Mouse (Mus musculus) forebrain, postnatal 0 days (tissue): ENCODE results near the gene Pcdh15. TPM values are rescaled to one million over a fixed set of nuclear protein-coding genes. Genes with fewer than 3 reads are reported as not detected.

Source experiments
- ATAC-seq: fragments of 200-750 bp; cut with Nextera tagmentation; 2 replicates; pipeline ENCODE4 v1.8.0; 2017; ENCODE audit warnings: mild to moderate bottlenecking, moderate library complexity
- DNase-seq: peaks from one replicate; pipeline ENCODE4 v3.0.0-alpha.2; 2015
- H3K27ac ChIP-seq: fragments of 300-500 bp; sonication (generic); 2 replicates; pipeline ENCODE4 v1.5.1; 2014; ENCODE audit warnings: low read depth, mild to moderate bottlenecking, antibody characterized with exemption, low read length, moderate library complexity, mixed read lengths
- H3K27me3 ChIP-seq: fragments of 300-500 bp; sonication (generic); 2 replicates; pipeline ENCODE4 v1.6.1; 2014; ENCODE audit warnings: mild to moderate bottlenecking, low read length, mixed read lengths; ENCODE audit not compliant: insufficient read depth
- H3K36me3 ChIP-seq: fragments of 300-500 bp; sonication (generic); 2 replicates; pipeline ENCODE4 v1.6.1; 2014; ENCODE audit warnings: mild to moderate bottlenecking, moderate library complexity; ENCODE audit not compliant: insufficient read depth
- H3K4me1 ChIP-seq: fragments of 300-500 bp; sonication (generic); 2 replicates; pipeline ENCODE4 v1.6.1; 2014; ENCODE audit warnings: antibody characterized with exemption; ENCODE audit not compliant: insufficient read depth
- H3K4me2 ChIP-seq: fragments of 300-500 bp; sonication (generic); 2 replicates; pipeline ENCODE4 v1.6.1; 2014; ENCODE audit warnings: low read depth, mild to moderate bottlenecking, moderate library complexity
- H3K4me3 ChIP-seq: fragments of 300-500 bp; sonication (generic); 2 replicates; pipeline ENCODE4 v1.5.1; 2014; ENCODE audit warnings: low read depth, low read length, mixed read lengths
- H3K9ac ChIP-seq: fragments of 300-500 bp; sonication (generic); 2 replicates; pipeline ENCODE4 v1.6.1; 2014; ENCODE audit warnings: mild to moderate bottlenecking
- H3K9me3 ChIP-seq: fragments of 300-500 bp; sonication (generic); 2 replicates; pipeline ENCODE4 v1.6.1; 2016; ENCODE audit warnings: low read length
- CTCF ChIP-seq: sonication (generic); IDR thresholded peaks from 2 replicates; pipeline ENCODE4 v1.5.1; 2016; ENCODE audit warnings: antibody characterized with exemption, control low read depth, low read depth
- WGBS: fragments of 180-500 bp; shearing (Covaris S2); extraction: QIAGEN DNeasy Blood & Tissue Kit; methylation state at CpG from one replicate; pipeline ENCODE4 v1.1.7; 2014; 5-methylcytosine and 5-hydroxymethylcytosine counted together
- polyA plus RNA-seq: library from polyadenylated mRNA; unstranded; fragments of >200 nt; fragmentation: Nextera tagmentation; extraction: Ambion mirVana; gene quantifications from 2 replicates; pipeline ENCODE4 v1.2.1, GENCODE M21; 2015
- total RNA-seq: library from RNA; depleted of rRNA; stranded (reverse); fragments of >200 nt; gene quantifications from 2 replicates; pipeline ENCODE4 v1.2.3, GENCODE M21; 2014

Pcdh15 gene
- total and polyA plus RNA-seq, 2 experiments from 2014 or later, result 4.0 to 27.1 TPM

DNA sequence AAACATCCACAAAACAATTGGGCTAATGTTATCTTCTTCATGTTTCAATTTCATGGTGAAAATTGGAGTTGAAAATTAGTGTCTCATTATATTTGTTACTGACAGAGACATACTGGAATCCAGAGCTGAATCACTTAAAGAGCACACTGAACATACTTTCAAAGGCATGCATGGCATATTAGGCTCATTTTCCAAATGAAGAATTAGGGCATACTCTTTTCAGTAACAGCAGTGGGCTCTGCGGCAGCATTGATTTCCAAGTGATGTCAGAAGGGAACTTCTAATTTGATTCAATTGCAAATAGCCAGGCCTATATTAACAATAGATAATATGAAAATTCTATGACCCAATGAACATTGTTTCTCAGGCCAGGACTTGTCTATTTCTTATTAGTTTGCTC, 568.4 kb downstream of the Pcdh15 start:
- DNase-seq, result no peak
- Histone ChIP-seq H3K4me3 (no peak overlapping the region), H3K4me2 (no peak overlapping the region), H3K27ac (no peak overlapping the region), H3K9ac (no peak overlapping the region), H3K4me1 (no peaks in the 10 kb centered on the region), H3K9me3 (no peaks in the 10 kb centered on the region), H3K36me3 (no peaks in the 10 kb centered on the region), H3K27me3 (no peaks in the 10 kb centered on the region)
- WGBS, result 44% methylated on average over 1 of the region's 1 CpGs
- TF ChIP-seq CTCF, result no peak
- no peak for ATAC-seq

DNA sequence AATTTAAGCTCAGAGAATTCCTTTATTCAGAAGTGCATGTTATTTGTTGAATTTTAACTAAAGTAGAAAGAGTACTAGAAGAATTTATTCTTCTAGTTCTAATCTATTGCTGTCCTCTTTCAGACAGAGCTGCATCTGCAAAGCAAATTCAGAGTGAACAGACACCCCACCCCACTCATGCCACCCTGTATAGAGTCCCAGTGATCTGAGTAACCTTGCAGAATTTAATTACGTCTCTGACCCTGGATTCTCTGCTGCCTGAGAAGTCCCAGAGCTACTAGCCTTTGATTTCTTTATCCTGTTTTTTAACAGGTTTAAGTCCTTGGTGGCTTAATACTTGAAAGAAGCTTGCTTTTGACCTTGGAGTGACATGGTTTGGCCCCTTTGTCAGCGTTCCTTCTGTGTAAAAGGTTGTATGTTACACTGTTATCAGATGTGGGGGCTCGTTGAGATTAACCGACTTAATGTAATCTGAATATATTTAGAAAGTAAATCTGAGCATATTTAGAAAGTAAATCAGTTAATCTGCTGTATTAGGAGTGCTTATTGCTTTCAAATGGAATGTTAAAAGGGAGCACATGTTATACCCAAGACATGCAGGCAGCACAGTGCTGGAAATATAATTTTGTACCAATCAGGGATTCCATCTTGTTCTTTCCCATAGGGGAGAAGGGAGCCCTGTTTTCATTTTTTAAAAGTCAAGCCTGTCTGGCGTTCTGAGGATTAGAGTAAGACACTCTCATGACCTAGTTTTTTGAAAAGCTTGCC, 601.6 kb downstream of the Pcdh15 start:
- Histone ChIP-seq H3K36me3 (no peaks in the 10 kb centered on the region), H3K9ac (no peak overlapping the region), H3K4me2 (no peak overlapping the region), H3K4me3 (no peak overlapping the region), H3K4me1 (no peaks in the 10 kb centered on the region), H3K27me3 (no peaks in the 10 kb centered on the region), H3K27ac (no peak overlapping the region), H3K9me3 (no peaks in the 10 kb centered on the region)
- 55% methylated on average over 5 of the region's 5 CpGs for WGBS
- no peak for TF ChIP-seq CTCF
- DNase-seq (no peak), ATAC-seq (no peak)

DNA sequence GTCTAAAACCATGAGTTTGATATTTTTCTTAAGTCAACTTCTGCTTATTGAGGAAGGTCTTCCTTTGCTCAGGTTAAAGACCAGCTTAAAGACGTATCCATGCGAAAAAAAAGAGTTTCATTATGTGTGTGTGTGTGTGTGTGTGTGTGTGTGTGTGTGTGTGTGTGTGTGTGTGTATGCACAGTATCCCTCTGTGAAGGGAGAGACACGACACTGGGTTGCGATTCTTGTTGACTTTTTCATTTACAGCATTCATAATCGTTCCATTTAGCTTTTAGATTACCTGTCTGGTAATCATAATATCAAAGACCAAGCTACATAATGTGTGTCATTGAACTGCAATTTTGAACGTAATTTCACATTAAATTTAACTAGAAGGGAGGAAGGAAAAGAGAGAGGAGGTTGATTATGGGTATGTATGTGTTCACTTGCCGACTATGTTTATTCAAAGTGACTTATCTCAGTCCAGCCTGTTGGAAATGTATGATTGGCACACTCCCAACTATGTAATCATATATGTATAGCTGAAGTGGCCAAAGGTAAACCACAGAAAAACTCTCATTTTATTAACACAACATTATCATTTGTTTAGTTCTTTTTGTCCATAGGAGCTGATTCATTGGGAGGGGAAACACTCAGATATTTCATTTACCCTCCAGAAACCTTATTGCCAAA, 626.6 kb downstream of the Pcdh15 start:
- Histone ChIP-seq H3K4me1 (no peaks in the 10 kb centered on the region), H3K4me2 (no peak overlapping the region), H3K27ac (no peak overlapping the region), H3K9ac (no peak overlapping the region), H3K4me3 (no peak overlapping the region), H3K9me3 (no peaks in the 10 kb centered on the region), H3K36me3 (no peaks in the 10 kb centered on the region), H3K27me3 (no peaks in the 10 kb centered on the region)
- TF ChIP-seq CTCF, result no peak
- DNase-seq, result no peak
- WGBS, result 82% methylated on average over 7 of the region's 7 CpGs
- ATAC-seq, result no peak

DNA sequence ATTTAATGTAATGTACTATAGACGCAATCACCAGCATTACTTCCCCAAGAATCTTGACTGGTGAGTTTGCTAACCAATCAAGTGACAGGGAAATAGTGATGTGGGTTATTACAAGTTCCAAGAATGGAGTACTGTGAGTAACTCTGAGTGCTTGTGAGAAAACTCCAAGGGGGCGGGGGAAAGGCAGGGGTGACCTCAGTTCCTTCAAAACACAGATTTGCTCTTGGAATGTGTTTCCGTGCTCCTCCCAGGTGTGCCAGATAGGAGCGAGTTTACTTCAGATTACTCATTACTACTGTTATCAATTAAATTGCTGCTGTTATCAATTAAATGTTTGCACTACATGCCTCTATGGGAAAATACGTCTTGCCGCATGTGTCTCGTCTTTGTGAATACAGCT, 634.1 kb downstream of the Pcdh15 start:
- Histone ChIP-seq H3K27ac (no peak overlapping the region), H3K4me2 (no peak overlapping the region), H3K4me1 (no peaks in the 10 kb centered on the region), H3K27me3 (no peaks in the 10 kb centered on the region), H3K9ac (no peak overlapping the region), H3K36me3 (no peaks in the 10 kb centered on the region), H3K9me3 (no peaks in the 10 kb centered on the region), H3K4me3 (no peak overlapping the region)
- no peak for TF ChIP-seq CTCF
- no peak for ATAC-seq
- DNase-seq, result no peak
- WGBS, result 88% methylated on average over 7 of the region's 7 CpGs

DNA sequence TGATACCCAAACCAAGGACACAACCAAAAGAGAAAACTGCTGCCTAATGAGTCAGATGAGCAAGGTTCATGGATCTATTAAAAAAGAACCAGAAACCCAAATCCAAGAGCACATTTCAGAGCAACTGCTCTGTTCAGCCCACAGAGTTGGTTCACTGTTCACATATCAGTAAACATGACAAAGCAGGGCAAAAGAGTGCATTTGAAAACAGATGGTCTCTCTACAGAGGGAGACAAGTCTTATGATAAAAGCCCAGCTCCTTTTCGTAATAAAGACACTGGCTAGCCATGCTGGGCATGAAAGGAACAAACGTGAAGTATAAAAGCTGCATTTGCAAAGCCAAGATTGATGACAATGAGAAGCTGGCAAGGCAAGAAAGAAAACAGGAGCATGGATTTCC, 649.9 kb downstream of the Pcdh15 start:
- no peaks in the 10 kb centered on the region for H3K9me3 ChIP-seq
- H3K4me1 ChIP-seq, result no peaks in the 10 kb centered on the region
- no peak overlapping the region for H3K9ac ChIP-seq
- no peaks in the 10 kb centered on the region for H3K36me3 ChIP-seq
- TF ChIP-seq CTCF, result no peak
- no peak overlapping the region for H3K4me2 ChIP-seq
- DNase-seq (no peak), ATAC-seq (no peak)
- 27% methylated on average over 2 of the region's 2 CpGs for WGBS
- no peaks in the 10 kb centered on the region for H3K27me3 ChIP-seq
- H3K27ac ChIP-seq, result no peak overlapping the region
- H3K4me3 ChIP-seq, result no peak overlapping the region

DNA sequence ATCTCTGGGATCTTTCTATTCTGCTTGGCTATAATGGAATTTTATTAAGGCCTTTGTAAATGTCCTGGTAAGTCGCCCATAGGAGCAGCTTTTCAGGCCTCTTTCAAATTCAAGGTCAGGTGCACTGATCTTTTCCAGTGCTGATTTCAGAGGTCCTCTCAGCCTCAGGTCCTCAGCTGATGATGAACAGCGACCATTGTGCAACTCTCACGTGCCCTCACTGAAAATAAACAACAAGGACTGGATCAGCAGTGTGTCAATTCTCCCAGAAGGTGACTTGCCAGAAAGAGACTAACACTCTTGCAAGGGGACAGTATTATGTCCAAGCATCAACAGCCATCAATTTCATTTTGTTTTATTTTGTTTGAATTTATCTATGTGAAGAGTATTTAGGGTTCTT, 654.7 kb downstream of the Pcdh15 start:
- DNase-seq, result no peak
- no peaks in the 10 kb centered on the region for H3K27me3 ChIP-seq
- ATAC-seq, result no peak
- H3K4me1 ChIP-seq, result no peaks in the 10 kb centered on the region
- H3K27ac ChIP-seq, result no peak overlapping the region
- no peak overlapping the region for H3K4me2 ChIP-seq
- H3K4me3 ChIP-seq, result no peak overlapping the region
- H3K9me3 ChIP-seq, result no peaks in the 10 kb centered on the region
- 58% methylated on average over 3 of the region's 3 CpGs for WGBS
- H3K9ac ChIP-seq, result no peak overlapping the region
- no peak for TF ChIP-seq CTCF
- H3K36me3 ChIP-seq, result no peaks in the 10 kb centered on the region

DNA sequence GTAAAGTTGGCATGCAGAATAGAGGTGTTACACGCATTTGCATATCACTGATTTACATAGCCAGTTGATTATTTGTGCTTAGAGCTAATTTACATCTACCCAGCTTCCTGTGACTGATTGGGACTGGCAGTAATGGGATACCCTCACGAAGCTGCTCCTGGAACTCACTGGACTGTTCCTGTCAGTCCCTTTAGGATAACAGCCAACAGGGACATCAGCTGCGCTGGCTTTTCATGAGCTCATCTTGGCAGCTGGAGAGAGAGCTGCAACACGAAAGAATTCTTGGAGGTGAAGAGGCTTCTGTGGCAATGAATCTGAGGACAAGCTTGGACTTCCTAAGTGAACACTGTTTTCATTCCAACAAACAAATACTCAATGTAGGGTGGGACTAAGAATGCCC, 683.8 kb downstream of the Pcdh15 start:
- H3K4me3 ChIP-seq, result no peak overlapping the region
- 39% methylated on average over 4 of the region's 4 CpGs for WGBS
- H3K9ac ChIP-seq, result no peak overlapping the region
- H3K27me3 ChIP-seq, result no peaks in the 10 kb centered on the region
- no peaks in the 10 kb centered on the region for H3K4me1 ChIP-seq
- DNase-seq (peak; percentile 5), ATAC-seq (no peak; the same call in 1 of the 2 replicates)
- H3K9me3 ChIP-seq, result no peaks in the 10 kb centered on the region
- no peak overlapping the region for H3K4me2 ChIP-seq
- no peaks in the 10 kb centered on the region for H3K36me3 ChIP-seq
- no peak for TF ChIP-seq CTCF
- no peak overlapping the region for H3K27ac ChIP-seq
